Mouse (Mus musculus) ES-E14 (cell line): ENCODE measurements at regions not wholly inside any gene's neighbourhood (a gene's known extent, or its start where the extent isn't known, plus 50 kb on each side); places are given as distances from the start of the nearest gene placed in this dataset.
A peak's percentile ranks its signal among the peaks of the same experiment; 100 is the strongest.

ENCODE experiments used
- DNase-seq: peaks from one replicate; pipeline ENCODE4 v3.0.0-alpha.2; 2013; ENCODE audit warnings: low read depth, low spot score
- H3K27ac ChIP-seq: 2 replicates; pipeline ENCODE4 v1.5.1; 2012; ENCODE audit warnings: low read depth, mild to moderate bottlenecking, low read length, moderate library complexity, mixed read lengths; ENCODE audit not compliant: poor library complexity, insufficient read depth, severe bottlenecking
- H3K36me3 ChIP-seq: 2 replicates; pipeline ENCODE4 v1.6.1; 2012; ENCODE audit warnings: mild to moderate bottlenecking, low read length, moderate library complexity, mixed read lengths; ENCODE audit not compliant: control insufficient read depth, poor library complexity, insufficient read depth, severe bottlenecking
- H3K4me1 ChIP-seq, 2 experiments: fragments of 150-350 bp in 1 of 2; sonication (generic) in 1 of 2; 2 replicates each; pipeline ENCODE4 v1.6.1; 2012; ENCODE audit warnings: low read length in 2 of 2, mild to moderate bottlenecking in 1 of 2, mixed read lengths in 1 of 2; ENCODE audit not compliant: control insufficient read depth in 2 of 2, insufficient read depth in 2 of 2, poor library complexity in 1 of 2
- H3K4me3 ChIP-seq, 2 experiments: fragments of 150-350 bp in 1 of 2; sonication (generic) in 1 of 2; 2 replicates each; pipeline ENCODE4 v1.5.1; 2012; ENCODE audit warnings: low read length in 2 of 2, low read depth in 1 of 2, mild to moderate bottlenecking in 1 of 2, mixed read lengths in 1 of 2; ENCODE audit not compliant: insufficient read depth in 1 of 2, poor library complexity in 1 of 2, severe bottlenecking in 1 of 2
- H3K9ac ChIP-seq: 2 replicates; pipeline ENCODE4 v1.6.1; 2012; ENCODE audit warnings: low read depth, mild to moderate bottlenecking, low read length, mixed read lengths; ENCODE audit not compliant: poor library complexity, insufficient read depth, severe bottlenecking
- H3K9me3 ChIP-seq: fragments of 150-350 bp; sonication (generic); 2 replicates; pipeline ENCODE4 v1.6.1; 2012; ENCODE audit warnings: low read depth, mild to moderate bottlenecking, low read length; ENCODE audit not compliant: control insufficient read depth, insufficient read depth
- CHD2 ChIP-seq: IDR thresholded peaks from 2 replicates; pipeline ENCODE4 v1.6.1; 2014; ENCODE audit warnings: mild to moderate bottlenecking, low read depth, low read length, inconsistent platforms
- HCFC1 ChIP-seq: IDR thresholded peaks from 2 replicates; pipeline ENCODE4 v1.6.1; 2012; ENCODE audit warnings: low read length, inconsistent platforms, borderline replicate concordance; ENCODE audit not compliant: insufficient read depth
- MAFK ChIP-seq: IDR thresholded peaks from 2 replicates; pipeline ENCODE4 v1.6.1; 2014; ENCODE audit warnings: mild to moderate bottlenecking, low read depth, low read length, inconsistent platforms; ENCODE audit not compliant: insufficient read depth
- ZC3H11A ChIP-seq: IDR thresholded peaks from 2 replicates; pipeline ENCODE4 v1.6.1; 2012; ENCODE audit warnings: low read depth, mild to moderate bottlenecking, inconsistent platforms, low read length, borderline replicate concordance
- ZNF384 ChIP-seq: IDR thresholded peaks from 2 replicates; pipeline ENCODE4 v1.6.1; 2012; ENCODE audit warnings: low read depth, low read length, inconsistent platforms
- in situ Hi-C, 2 experiments: fragments of 600-800 bp; cut with MboI; formaldehyde crosslinking; loops; one replicate each; pipeline ENCODE4 v1.15.1; 2025; ENCODE audit warnings: low sequenced_read_pairs in 2 of 2, inconsistent platforms in 1 of 2; ENCODE audit not compliant: unreplicated experiment in 2 of 2

DNA sequence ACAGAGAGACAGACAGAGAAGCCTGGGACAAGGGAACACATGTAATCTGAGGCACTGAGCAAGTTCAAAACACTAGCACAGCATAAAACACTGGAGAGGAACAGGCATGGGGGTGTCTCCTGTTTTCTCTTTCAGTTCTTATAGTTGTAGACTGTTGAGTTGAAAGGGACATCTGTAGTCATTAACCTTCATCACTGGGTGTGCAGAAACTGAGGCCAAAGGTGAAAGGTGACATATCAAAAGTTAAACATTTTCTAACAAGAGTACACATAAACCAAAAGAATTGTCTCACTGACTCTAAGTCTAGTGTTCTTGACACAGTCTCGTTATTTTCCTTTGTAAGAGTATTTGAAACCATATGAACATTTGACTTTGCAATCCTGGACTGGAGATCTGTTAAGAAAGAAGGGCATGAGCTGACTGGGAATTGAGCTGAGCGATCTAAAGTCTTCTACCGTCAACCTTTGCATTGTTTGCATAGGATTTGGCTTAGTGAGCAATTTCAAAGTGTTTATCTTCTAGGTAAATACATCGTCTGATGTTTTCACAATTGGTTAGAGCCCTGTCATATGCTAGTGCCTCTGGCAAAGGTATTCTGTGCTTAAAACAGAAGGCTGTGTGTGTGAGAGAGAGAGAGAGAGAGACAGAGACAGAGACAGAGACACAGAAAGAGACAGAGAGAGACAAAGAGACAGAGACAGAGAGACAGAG, 284.4 kb upstream of the Tnp1 start:
- in situ Hi-C loops, result no loop called here

DNA sequence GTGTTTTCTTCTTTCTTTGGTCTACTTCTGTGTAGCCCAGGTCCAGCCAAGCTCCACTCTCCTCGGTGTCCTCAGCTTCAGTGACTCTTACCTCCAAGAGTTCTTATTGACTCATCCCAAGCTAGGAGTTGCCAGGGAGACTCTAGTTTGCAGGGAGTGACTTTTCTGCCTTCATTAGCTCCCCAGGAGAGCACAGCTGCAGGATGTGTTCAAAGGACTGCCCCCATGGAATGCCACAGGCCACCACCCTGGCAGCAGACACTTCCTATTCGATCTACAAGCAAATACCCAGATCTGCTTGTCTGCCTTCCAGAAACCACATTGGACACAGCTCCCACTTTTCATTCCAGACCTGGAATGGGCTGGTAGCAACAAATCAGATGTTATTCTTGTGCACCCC, 269.6 kb upstream of the Tnp1 start:
- no peaks in the 10 kb centered on the region for H3K4me1 ChIP-seq
- in situ Hi-C loops, result no loop called here
- H3K9ac ChIP-seq, result no peak overlapping the region
- H3K27ac ChIP-seq, result no peak overlapping the region
- H3K9me3 ChIP-seq, result peaks cover 2% of the 10 kb centered on the region; the same call in 1 of the 2 replicates
- H3K36me3 ChIP-seq, result no peaks in the 10 kb centered on the region
- no peak for DNase-seq
- no peak for TF ChIP-seq MAFK
- TF ChIP-seq ZNF384, result no peak
- no peak for TF ChIP-seq ZC3H11A
- TF ChIP-seq HCFC1, result no peak
- no peak for TF ChIP-seq CHD2
- no peak overlapping the region for H3K4me3 ChIP-seq

More for the DNA sequence above, 284.4 kb upstream of the Tnp1 start:
- H3K27ac ChIP-seq, result no peak overlapping the region
- no peak overlapping the region for H3K4me3 ChIP-seq
- DNase-seq, result no peak
- H3K4me1 ChIP-seq, result no peaks in the 10 kb centered on the region
- TF ChIP-seq HCFC1, result no peak
- TF ChIP-seq MAFK, result no peak
- no peak for TF ChIP-seq ZC3H11A
- TF ChIP-seq CHD2, result no peak
- no peak for TF ChIP-seq ZNF384
- no peaks in the 10 kb centered on the region for H3K36me3 ChIP-seq
- H3K9me3 ChIP-seq, result no peaks in the 10 kb centered on the region
- H3K9ac ChIP-seq, result no peak overlapping the region

DNA sequence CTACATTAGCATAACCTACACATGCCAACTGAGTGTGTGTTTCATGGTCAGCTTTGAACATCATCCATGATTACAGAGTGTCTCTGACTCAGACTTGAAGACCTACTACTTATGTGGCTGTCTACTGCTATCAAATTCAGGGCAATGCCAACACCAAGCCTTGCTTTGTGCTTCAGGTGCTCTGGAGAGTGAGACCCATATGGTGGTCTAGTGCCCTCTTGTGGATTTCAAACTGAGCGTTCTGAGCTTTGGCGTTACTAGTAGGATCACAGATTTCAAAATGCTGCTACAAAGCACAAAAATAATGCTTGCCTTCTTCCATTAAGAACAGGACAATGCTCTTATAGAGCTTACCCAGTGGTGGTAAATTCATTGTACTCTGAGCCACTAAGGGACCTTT, 258.8 kb upstream of the Tnp1 start:
- DNase-seq, result peak; percentile 22

DNA sequence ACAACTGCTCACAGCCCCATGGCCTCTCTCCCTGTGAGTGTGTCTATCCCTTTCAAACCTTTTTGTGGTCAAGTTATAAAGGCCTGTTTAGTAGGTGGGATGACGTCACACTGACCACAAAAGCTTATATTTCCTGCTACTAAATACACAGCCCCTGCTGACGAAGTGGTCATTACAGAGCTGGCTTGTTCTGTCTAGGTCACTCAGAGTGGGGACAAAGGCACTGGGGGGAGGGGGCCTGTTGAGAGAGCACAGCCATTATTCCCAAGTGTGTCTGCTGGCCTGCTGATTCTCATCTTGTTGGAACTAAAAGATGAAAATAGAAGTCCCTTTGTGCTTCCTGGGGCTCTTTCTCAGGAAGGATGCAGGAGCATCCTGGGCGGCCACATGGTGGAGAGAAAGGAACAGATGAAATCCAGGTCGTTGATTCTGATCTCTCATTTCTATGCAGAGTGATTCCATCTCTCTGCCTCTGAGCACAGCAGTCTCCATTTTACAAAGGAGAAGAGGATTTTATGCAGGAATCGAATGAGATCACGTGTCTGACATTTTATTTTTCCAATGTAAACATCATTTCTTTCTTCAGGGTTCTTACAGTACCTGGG, 255.2 kb upstream of the Tnp1 start:
- Histone ChIP-seq H3K36me3 (no peaks in the 10 kb centered on the region), H3K4me3 (no peak overlapping the region), H3K27ac (no peak overlapping the region), H3K4me1 (no peaks in the 10 kb centered on the region), H3K9me3 (no peaks in the 10 kb centered on the region), H3K9ac (no peak overlapping the region; the same call in 1 of the 2 replicates)
- TF ChIP-seq ZC3H11A, result no peak
- no peak for DNase-seq
- in situ Hi-C loops, result loop anchor here in 1 of 2 experiments (25.0 kb wide), 1 partner anchor 384 kb away; no protein-coding TSS in a partner anchor

More for the DNA sequence above, 258.8 kb upstream of the Tnp1 start:
- in situ Hi-C loops, result loop anchor here in 1 of 2 experiments (25.0 kb wide), 1 partner anchor 387 kb away; no protein-coding TSS in a partner anchor
- Histone ChIP-seq H3K9me3 (no peaks in the 10 kb centered on the region), H3K36me3 (no peaks in the 10 kb centered on the region), H3K4me3 (no peak overlapping the region), H3K27ac (no peak overlapping the region), H3K9ac (no peak overlapping the region), H3K4me1 (no peaks in the 10 kb centered on the region)
- TF ChIP-seq ZNF384 (no peak), ZC3H11A (peak; percentile 69; the same call in 1 of the 2 replicates)
